Mouse (Mus musculus) E14TG2a.4 (cell line): Measurements from ENCODE around the gene Capza1.

Experiments
- H3K27me3 ChIP-seq: 2 replicates; pipeline ENCODE4 v1.6.1; 2014; ENCODE audit warnings: low read length, control low read depth; ENCODE audit not compliant: insufficient read depth
- H3K36me3 ChIP-seq: 2 replicates; pipeline ENCODE4 v1.6.1; 2014; ENCODE audit warnings: low read length, control low read depth; ENCODE audit not compliant: insufficient read depth
- H3K4me1 ChIP-seq: replicated peaks from 2 replicates; pipeline ENCODE4 v1.6.1; 2014; ENCODE audit warnings: low read depth, low read length, control low read depth
- H3K4me3 ChIP-seq: replicated peaks from 2 replicates; pipeline ENCODE4 v1.5.1; 2014; ENCODE audit warnings: mild to moderate bottlenecking, low read length
- H3K9me3 ChIP-seq: 2 replicates; pipeline ENCODE4 v1.6.1; 2014; ENCODE audit warnings: low read length, control low read depth
- CTCF ChIP-seq: conservative IDR thresholded peaks from 2 replicates; pipeline ENCODE4 v1.5.1; 2014; ENCODE audit warnings: low read length
- NANOG ChIP-seq: IDR thresholded peaks from 2 replicates; pipeline ENCODE4 v1.6.1; 2014; ENCODE audit warnings: borderline replicate concordance, low read length, mixed read lengths
- POU5F1 ChIP-seq: IDR thresholded peaks from 2 replicates; pipeline ENCODE4 v1.6.1; 2014; ENCODE audit warnings: low read length, borderline replicate concordance

Gene Capza1

DNA sequence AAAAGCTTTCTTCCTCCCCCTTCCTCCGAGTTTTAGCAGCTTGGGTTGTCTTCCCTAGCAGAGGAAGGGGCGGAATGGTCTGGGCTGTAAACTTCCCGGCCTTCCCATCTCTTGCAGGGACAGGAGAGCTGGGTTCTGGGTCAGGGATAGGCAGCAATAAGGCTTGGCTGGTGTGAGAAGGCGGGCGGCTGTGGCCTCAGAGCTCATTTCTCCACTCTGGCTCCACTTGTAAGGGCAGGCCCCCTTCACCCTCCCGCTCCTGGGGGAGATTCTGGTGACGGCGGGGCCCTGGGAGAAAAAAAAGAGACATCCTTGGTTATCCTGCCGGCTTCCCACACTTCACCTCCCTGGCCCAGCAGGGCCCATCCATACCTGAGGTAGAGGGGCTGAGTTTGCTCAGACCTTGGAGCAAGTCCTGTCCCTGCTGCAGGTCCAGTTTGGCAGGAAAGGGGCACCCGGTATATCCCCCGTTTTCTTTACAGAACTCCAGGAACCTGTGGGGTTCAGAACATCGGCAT lies 69.3 kb downstream of the Capza1 start:
- Histone ChIP-seq H3K36me3 (peaks cover 90% of the 10 kb centered on the region), H3K27me3 (no peaks in the 10 kb centered on the region), H3K4me1 (peaks cover 95% of the 10 kb centered on the region), H3K9me3 (no peaks in the 10 kb centered on the region), H3K4me3 (peak overlapping the region; percentile 57)
- no peak for TF ChIP-seq POU5F1
- no peak for TF ChIP-seq NANOG
- no peak for TF ChIP-seq CTCF

DNA sequence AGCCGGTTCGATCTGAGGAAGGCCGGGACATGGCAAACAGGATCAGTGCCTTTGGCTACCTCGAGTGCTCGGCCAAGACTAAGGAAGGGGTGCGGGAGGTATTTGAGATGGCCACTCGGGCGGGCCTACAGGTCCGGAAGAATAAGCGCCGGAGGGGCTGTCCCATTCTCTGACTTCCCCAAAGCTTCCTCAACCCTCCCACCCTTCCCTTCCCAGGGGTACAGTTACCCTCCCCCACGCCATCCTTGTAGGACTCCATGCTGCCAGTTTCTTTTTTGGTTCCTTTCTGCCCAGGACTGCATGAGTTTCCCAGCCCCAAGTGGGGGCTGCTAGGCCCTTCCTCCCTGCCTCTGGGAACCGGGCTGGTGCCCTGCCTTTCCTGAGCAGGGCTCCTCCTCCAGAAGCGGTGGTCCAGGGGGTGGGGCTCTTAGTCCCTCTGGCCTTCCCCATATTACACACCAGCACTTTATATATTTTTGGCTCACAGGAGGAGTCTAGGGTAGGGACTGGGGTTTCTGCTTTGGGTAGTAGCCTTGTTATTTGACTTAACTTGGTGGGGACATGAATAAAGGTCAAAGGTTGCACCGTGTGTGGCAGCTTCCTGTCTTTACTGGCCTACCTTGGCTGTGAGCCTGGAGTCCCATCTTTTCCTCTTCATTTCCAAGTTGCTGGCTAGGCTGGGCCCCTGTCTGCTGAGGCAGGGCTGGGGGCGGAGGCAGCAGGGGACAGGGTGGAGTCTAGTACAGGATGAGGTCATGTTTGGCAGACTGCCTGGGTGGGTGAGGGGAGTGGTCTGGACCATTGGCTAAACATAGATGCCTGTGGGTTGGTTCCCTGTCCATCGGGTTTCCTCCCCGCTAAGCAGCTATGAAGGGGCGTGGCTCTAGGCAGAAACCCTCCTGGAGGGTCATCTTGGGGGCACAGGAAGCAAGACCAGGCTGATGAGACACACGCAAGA lies 70.2 kb downstream of the Capza1 start:
- Histone ChIP-seq H3K4me3 (peak overlapping the region; percentile 57), H3K36me3 (peaks cover 82% of the 10 kb centered on the region), H3K27me3 (no peaks in the 10 kb centered on the region), H3K4me1 (peaks cover 95% of the 10 kb centered on the region), H3K9me3 (no peaks in the 10 kb centered on the region)
- no peak for TF ChIP-seq NANOG
- TF ChIP-seq POU5F1 = no peak
- TF ChIP-seq CTCF = no peak

DNA sequence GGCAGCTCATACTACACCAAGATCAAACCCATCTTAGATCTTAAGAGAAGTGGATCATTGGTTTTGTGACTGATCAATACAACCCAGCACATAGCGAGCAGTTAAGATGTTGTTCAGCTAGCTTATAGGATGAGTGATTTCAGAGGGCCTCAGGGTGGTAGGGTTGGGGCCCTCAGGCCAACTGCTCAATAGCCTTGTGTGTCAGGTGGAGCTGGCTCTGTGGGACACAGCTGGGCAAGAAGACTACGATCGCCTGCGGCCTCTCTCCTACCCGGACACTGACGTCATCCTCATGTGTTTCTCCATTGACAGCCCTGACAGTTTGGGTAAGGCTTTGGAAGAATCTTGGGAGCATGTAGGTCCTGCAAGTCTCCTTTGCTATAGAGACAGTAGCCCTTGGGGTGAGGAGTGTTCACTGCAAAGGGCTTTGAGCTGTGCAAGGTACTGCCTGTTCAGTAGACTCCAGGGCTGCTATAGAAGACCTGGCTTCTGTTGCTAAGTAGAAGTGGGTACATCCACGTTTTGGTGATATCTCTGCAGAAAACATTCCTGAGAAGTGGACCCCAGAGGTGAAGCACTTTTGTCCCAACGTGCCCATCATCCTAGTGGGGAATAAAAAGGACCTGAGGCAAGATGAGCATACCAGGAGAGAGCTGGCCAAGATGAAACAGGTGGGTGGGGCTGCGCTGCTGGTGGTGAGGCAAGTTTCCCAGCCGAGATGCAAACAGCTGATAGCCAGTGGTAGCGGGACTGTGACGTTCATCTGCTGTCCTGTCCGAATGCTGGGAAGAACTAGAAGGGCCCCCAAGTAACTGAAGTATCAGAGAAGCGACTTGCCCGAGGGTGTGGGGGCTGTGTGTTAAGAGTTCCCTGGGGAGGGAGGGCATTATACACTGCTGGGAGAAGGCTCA lies 71.7 kb downstream of the Capza1 start:
- peaks cover 70% of the 10 kb centered on the region for H3K36me3 ChIP-seq
- TF ChIP-seq NANOG = no peak
- no peak for TF ChIP-seq POU5F1
- TF ChIP-seq CTCF = no peak
- H3K27me3 ChIP-seq = 0 out of 2 replicates have a peak, but pooled peaks cover 2% of the 10 kb centered on the region
- H3K4me3 ChIP-seq = no peak overlapping the region
- peaks cover 96% of the 10 kb centered on the region for H3K4me1 ChIP-seq
- no peaks in the 10 kb centered on the region for H3K9me3 ChIP-seq

DNA sequence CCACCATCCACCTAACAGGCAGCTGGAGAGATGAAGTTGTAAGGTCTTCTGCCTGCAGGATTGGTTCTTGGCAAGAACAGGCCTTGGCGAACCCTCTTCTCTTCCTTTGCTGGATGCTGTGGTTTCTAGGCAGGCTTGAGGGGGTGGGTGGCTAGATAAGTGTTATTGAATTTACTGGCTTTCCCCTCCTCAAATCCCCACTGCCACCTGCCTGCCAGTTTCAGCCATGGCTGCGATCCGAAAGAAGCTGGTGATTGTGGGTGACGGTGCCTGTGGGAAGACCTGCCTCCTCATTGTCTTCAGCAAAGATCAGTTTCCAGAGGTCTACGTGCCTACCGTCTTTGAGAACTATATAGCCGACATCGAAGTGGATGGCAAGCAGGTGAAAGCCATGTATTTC lies 72.6 kb downstream of the Capza1 start:
- peaks cover 89% of the 10 kb centered on the region for H3K4me1 ChIP-seq
- TF ChIP-seq POU5F1 (no peak), NANOG (no peak)
- H3K9me3 ChIP-seq = no peaks in the 10 kb centered on the region
- no peak overlapping the region for H3K4me3 ChIP-seq
- 0 out of 2 replicates have a peak, but pooled peaks cover 2% of the 10 kb centered on the region for H3K27me3 ChIP-seq
- peaks cover 62% of the 10 kb centered on the region for H3K36me3 ChIP-seq

DNA sequence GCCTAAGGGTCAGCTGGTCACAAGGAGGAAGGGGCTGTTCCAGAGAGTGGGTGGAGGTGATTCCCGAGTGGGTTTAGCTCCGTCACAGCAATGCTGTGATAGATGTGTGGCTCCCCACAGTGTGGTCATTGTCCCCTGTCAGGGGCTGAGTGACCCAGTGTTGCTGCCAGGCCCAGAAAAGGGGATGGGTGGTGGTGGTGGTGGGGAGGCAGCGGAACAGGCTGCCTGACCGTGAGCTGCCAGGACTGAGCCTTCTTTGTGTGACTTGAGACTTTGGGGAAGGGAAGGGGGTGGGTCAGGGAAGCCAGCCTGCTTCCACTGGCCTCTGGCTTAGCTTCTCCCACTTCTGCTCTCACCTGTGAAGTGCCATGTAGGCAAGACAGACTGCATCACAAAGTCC lies 73.3 kb downstream of the Capza1 start:
- TF ChIP-seq CTCF (no peak), POU5F1 (no peak), NANOG (no peak)
- Histone ChIP-seq H3K4me1 (peaks cover 84% of the 10 kb centered on the region), H3K27me3 (0 out of 2 replicates have a peak, but pooled peaks cover 2% of the 10 kb centered on the region), H3K36me3 (peaks cover 62% of the 10 kb centered on the region), H3K4me3 (peak overlapping the region; percentile 17; the same call in 1 of the 2 replicates), H3K9me3 (no peaks in the 10 kb centered on the region)

DNA sequence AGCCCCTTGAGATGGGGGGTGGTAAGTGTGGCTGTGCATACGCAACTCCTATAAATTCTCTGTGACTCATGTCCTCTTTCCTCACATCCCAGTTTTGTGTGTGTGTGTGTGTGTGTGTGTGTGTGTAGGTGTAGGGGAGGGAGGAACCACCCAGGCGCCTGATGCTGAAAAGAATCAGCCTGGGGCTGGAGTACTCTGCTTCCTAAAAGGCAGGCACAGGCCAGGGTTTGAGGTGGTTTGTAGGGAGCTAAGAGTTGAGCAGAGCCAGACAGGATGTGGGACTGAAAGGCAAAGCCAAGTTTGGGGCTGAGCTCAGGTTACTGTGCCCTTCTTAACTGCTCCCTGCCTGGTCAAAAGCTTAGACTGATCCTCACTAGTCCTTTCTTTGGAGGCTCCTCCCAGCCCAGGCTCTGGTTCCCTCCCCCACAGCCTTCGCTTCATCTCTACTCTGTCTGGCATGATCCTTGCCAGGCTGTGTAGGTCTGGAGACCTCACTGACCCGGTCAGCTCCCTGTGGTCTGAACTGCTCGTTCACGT lies 73.8 kb downstream of the Capza1 start:
- peak overlapping the region; percentile 82 for H3K4me3 ChIP-seq
- TF ChIP-seq NANOG (no peak), POU5F1 (no peak), CTCF (no peak)
- H3K4me1 ChIP-seq = peaks cover 84% of the 10 kb centered on the region
- H3K36me3 ChIP-seq = peaks cover 62% of the 10 kb centered on the region
- no peaks in the 10 kb centered on the region for H3K9me3 ChIP-seq
- H3K27me3 ChIP-seq = 0 out of 2 replicates have a peak, but pooled peaks cover 2% of the 10 kb centered on the region

DNA sequence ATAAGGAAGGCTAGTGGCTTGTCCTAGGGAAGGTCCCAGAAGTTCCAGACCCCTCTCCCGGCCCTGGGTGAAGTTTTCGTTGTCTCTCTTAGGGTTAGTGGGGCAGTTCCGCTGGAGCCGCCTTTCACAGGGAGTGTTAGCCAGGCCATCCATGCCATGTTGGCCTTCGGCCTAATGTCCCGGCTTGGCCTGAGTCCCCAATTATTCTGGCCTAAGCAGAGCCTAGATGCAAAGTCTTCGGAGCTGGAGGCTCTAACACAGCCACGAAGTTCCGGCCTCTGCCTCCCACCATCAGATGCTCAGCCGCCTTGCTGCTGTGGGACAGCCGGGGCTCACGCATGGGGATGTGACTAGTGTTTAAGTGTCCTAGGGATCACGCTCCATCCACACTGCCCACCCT lies 74.5 kb downstream of the Capza1 start:
- Histone ChIP-seq H3K27me3 (0 out of 2 replicates have a peak, but pooled peaks cover 2% of the 10 kb centered on the region), H3K9me3 (no peaks in the 10 kb centered on the region), H3K4me1 (peaks cover 84% of the 10 kb centered on the region), H3K4me3 (peak overlapping the region; percentile 82), H3K36me3 (peaks cover 62% of the 10 kb centered on the region)
- no peak for TF ChIP-seq POU5F1

DNA sequence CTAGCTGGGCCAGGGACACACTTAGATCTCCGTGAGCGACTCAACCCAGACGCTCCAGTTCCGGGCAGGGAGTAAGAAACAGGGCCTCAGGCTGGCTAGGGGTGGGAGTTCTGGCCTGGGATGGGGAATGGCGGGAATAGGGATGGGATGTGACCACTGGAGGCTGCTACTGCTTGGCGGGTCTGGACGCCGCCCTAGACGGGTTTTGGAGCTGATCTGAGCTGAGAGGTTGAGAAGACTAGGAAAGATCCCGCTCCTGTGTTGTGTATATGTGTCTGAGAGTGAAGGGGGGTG lies 75.0 kb downstream of the Capza1 start:
- Histone ChIP-seq H3K4me3 (peak overlapping the region; percentile 82), H3K36me3 (peaks cover 57% of the 10 kb centered on the region), H3K4me1 (peaks cover 84% of the 10 kb centered on the region), H3K9me3 (no peaks in the 10 kb centered on the region), H3K27me3 (0 out of 2 replicates have a peak, but pooled peaks cover 2% of the 10 kb centered on the region)
- TF ChIP-seq POU5F1 (no peak), CTCF (no peak)
